Mouse (Mus musculus) heart, embryonic 13.5 days (tissue): ENCODE data around the gene Gm28539. TPM values are rescaled to one million over a fixed set of nuclear protein-coding genes. Genes with fewer than 3 reads are reported as not detected.
A peak's percentile ranks its signal among the peaks of the same experiment; 100 is the strongest.
"Not testable (repeated sequence)": the region's sequence is repeated elsewhere in the genome, so short reads cannot be mapped to it uniquely, and the experiment has no call there.

Experiments used
- ATAC-seq: fragments of 200-750 bp; cut with Nextera tagmentation; 2 replicates; pipeline ENCODE4 v1.8.0; 2017; ENCODE audit warnings: moderate TSS enrichment; ENCODE audit not compliant: insufficient number of reproducible peaks, low FRiP score, low TSS enrichment; ENCODE audit errors: extremely low read depth
- H3K27ac ChIP-seq: fragments of 300-500 bp; sonication (generic); replicated peaks from 2 replicates; pipeline ENCODE4 v1.5.1; 2015; ENCODE audit warnings: moderate library complexity, mild to moderate bottlenecking, inconsistent platforms
- H3K27me3 ChIP-seq: fragments of 300-500 bp; sonication (generic); replicated peaks from 2 replicates; pipeline ENCODE4 v1.6.1; 2015; ENCODE audit warnings: mild to moderate bottlenecking, inconsistent platforms
- H3K36me3 ChIP-seq: fragments of 300-500 bp; sonication (generic); 2 replicates; pipeline ENCODE4 v1.6.1; 2015; ENCODE audit warnings: mild to moderate bottlenecking, inconsistent platforms
- H3K4me1 ChIP-seq: fragments of 300-500 bp; sonication (generic); 2 replicates; pipeline ENCODE4 v1.6.1; 2015; ENCODE audit warnings: inconsistent platforms
- H3K4me2 ChIP-seq: fragments of 300-500 bp; sonication (generic); 2 replicates; pipeline ENCODE4 v1.6.1; 2015; ENCODE audit warnings: inconsistent platforms, mild to moderate bottlenecking, moderate library complexity
- H3K4me3 ChIP-seq: fragments of 300-500 bp; sonication (generic); 2 replicates; pipeline ENCODE4 v1.5.1; 2015; ENCODE audit warnings: moderate library complexity, mild to moderate bottlenecking, inconsistent platforms
- H3K9ac ChIP-seq: fragments of 300-500 bp; sonication (generic); 2 replicates; pipeline ENCODE4 v1.6.1; 2015; ENCODE audit warnings: inconsistent platforms, mild to moderate bottlenecking, moderate library complexity
- H3K9me3 ChIP-seq: fragments of 300-500 bp; sonication (generic); 2 replicates; pipeline ENCODE4 v1.6.1; 2016; ENCODE audit warnings: inconsistent platforms
- WGBS: fragments of 180-500 bp; shearing (Covaris S2); methylation state at CpG from one replicate; pipeline ENCODE4 v1.1.7; 2015; ENCODE audit warnings: mixed read lengths; 5-methylcytosine and 5-hydroxymethylcytosine counted together
- polyA plus RNA-seq: library from polyadenylated mRNA; unstranded; fragments of >200 nt; fragmentation: Nextera tagmentation; extraction: Ambion mirVana; gene quantifications from 2 replicates; pipeline ENCODE4 v1.2.1, GENCODE M21; 2015

Gene Gm28539
- polyA plus RNA-seq, 1 experiment from 2014 or later: not detected

- ATAC-seq: no peak
- no peaks in the 10 kb centered on the region for H3K27me3 ChIP-seq
- H3K4me2 ChIP-seq: no peak overlapping the region
- 0 out of 2 replicates have a peak, but pooled peaks cover 6% of the 10 kb centered on the region for H3K9me3 ChIP-seq
- H3K9ac ChIP-seq: no peak overlapping the region
- no peak overlapping the region for H3K27ac ChIP-seq
- no peaks in the 10 kb centered on the region for H3K4me1 ChIP-seq
- no peak overlapping the region for H3K4me3 ChIP-seq
- no peaks in the 10 kb centered on the region for H3K36me3 ChIP-seq
Measured at GRCm38 (mm10) chr16:18858551-18858950, 22.2 kb downstream of the Gm28539 start.

GRCm38 (mm10) chr16:18860186-18860585 is 23.8 kb downstream of the Gm28539 start:
- ATAC-seq: no peak
- Histone ChIP-seq H3K4me2 (no peak overlapping the region), H3K27me3 (no peaks in the 10 kb centered on the region), H3K4me3 (no peak overlapping the region), H3K36me3 (no peaks in the 10 kb centered on the region), H3K4me1 (no peaks in the 10 kb centered on the region), H3K27ac (no peak overlapping the region), H3K9ac (no peak overlapping the region), H3K9me3 (0 out of 2 replicates have a peak, but pooled peaks cover 6% of the 10 kb centered on the region)
- WGBS: 62% methylated on average over 1 of the region's 1 CpGs

GRCm38 (mm10) chr16:18870495-18870894 is 34.1 kb downstream of the Gm28539 start:
- 52% methylated on average over 1 of the region's 1 CpGs for WGBS
- H3K9me3 ChIP-seq, ATAC-seq: not testable (repeated sequence)

GRCm38 (mm10) chr16:18876091-18876441 is 39.7 kb downstream of the Gm28539 start:
- ATAC-seq: no peak; the same call in 1 of the 2 replicates
- under 1% methylated on average over 17 of the region's 17 CpGs for WGBS

More at GRCm38 (mm10) chr16:18870495-18870894, 34.1 kb downstream of the Gm28539 start:
- H3K27me3 ChIP-seq, H3K9ac ChIP-seq, H3K27ac ChIP-seq, H3K4me3 ChIP-seq, H3K4me2 ChIP-seq, H3K4me1 ChIP-seq: not testable (repeated sequence)
- H3K36me3 ChIP-seq: peaks cover 52% of the 10 kb centered on the region

GRCm38 (mm10) chr16:18876442-18877308 is 40.3 kb downstream of the Gm28539 start, which contains the start of the genes Mrpl40 and Hira:
Gene Mrpl40, minus strand, starts transcription at chr16:18876862.
Gene Hira, plus strand, starts transcription at chr16:18877037.
- Histone ChIP-seq H3K27me3 (no peaks in the 10 kb centered on the region), H3K36me3 (peaks cover 41% of the 10 kb centered on the region), H3K9ac (peak within 1 kb of the TSS; percentile 95), H3K4me3 (peak within 1 kb of the TSS; percentile 96), H3K4me2 (peak within 1 kb of the TSS; percentile 95), H3K9me3 (no peaks in the 10 kb centered on the region), H3K27ac (peak within 1 kb of the TSS; percentile 95), H3K4me1 (peaks cover 27% of the 10 kb centered on the region)
- ATAC-seq: peak; percentile 96
- WGBS: under 1% methylated on average over 93 of the region's 93 CpGs

More at GRCm38 (mm10) chr16:18876091-18876441, 39.7 kb downstream of the Gm28539 start:
- Histone ChIP-seq H3K27me3 (no peaks in the 10 kb centered on the region), H3K36me3 (peaks cover 44% of the 10 kb centered on the region), H3K27ac (peak overlapping the region; percentile 95), H3K4me1 (peaks cover 27% of the 10 kb centered on the region), H3K4me2 (peak overlapping the region; percentile 95), H3K9me3 (no peaks in the 10 kb centered on the region), H3K4me3 (peak overlapping the region; percentile 96), H3K9ac (peak overlapping the region; percentile 95)

GRCm38 (mm10) chr16:18877386-18878090 is 41.2 kb downstream of the Gm28539 start:
- H3K27ac ChIP-seq: peak overlapping the region; percentile 95
- no peaks in the 10 kb centered on the region for H3K9me3 ChIP-seq
- no peak for ATAC-seq
- H3K4me3 ChIP-seq: peak overlapping the region; percentile 96
- H3K4me1 ChIP-seq: peaks cover 27% of the 10 kb centered on the region
- H3K27me3 ChIP-seq: no peaks in the 10 kb centered on the region
- peak overlapping the region; percentile 95 for H3K4me2 ChIP-seq
- peaks cover 33% of the 10 kb centered on the region for H3K36me3 ChIP-seq
- H3K9ac ChIP-seq: peak overlapping the region; percentile 95
- WGBS: under 1% methylated on average over 38 of the region's 43 CpGs

GRCm38 (mm10) chr16:18878091-18878720 is 41.8 kb downstream of the Gm28539 start:
- H3K27me3 ChIP-seq: no peaks in the 10 kb centered on the region
- 26% methylated on average over 20 of the region's 20 CpGs for WGBS
- H3K9me3 ChIP-seq: no peaks in the 10 kb centered on the region
- H3K4me2 ChIP-seq: peak overlapping the region; percentile 95
- H3K4me3 ChIP-seq: peak overlapping the region; percentile 96
- H3K27ac ChIP-seq: peak overlapping the region; percentile 95
- peaks cover 26% of the 10 kb centered on the region for H3K36me3 ChIP-seq
- H3K4me1 ChIP-seq: peaks cover 27% of the 10 kb centered on the region
- H3K9ac ChIP-seq: peak overlapping the region; percentile 95
- ATAC-seq: no peak

- peaks cover 25% of the 10 kb centered on the region for H3K36me3 ChIP-seq
- no peaks in the 10 kb centered on the region for H3K9me3 ChIP-seq
- no peak overlapping the region for H3K4me2 ChIP-seq
- H3K4me3 ChIP-seq: no peak overlapping the region
- no peak overlapping the region for H3K9ac ChIP-seq
- H3K27me3 ChIP-seq: no peaks in the 10 kb centered on the region
- no peak for ATAC-seq
- peaks cover 12% of the 10 kb centered on the region for H3K4me1 ChIP-seq
- no peak overlapping the region for H3K27ac ChIP-seq
Measured at GRCm38 (mm10) chr16:18884044-18884443, 47.7 kb downstream of the Gm28539 start.

- Histone ChIP-seq H3K4me3 (no peak overlapping the region), H3K27me3 (no peaks in the 10 kb centered on the region), H3K4me1 (peaks cover 14% of the 10 kb centered on the region), H3K4me2 (no peak overlapping the region), H3K9me3 (no peaks in the 10 kb centered on the region), H3K36me3 (peaks cover 33% of the 10 kb centered on the region), H3K9ac (no peak overlapping the region), H3K27ac (no peak overlapping the region)
- ATAC-seq: no peak
- WGBS: 76% methylated on average over 4 of the region's 4 CpGs
Measured at GRCm38 (mm10) chr16:18893840-18894372, 57.5 kb downstream of the Gm28539 start.

GRCm38 (mm10) chr16:18895249-18895648 is 58.9 kb downstream of the Gm28539 start:
- Histone ChIP-seq H3K9ac (no peak overlapping the region), H3K27me3 (no peaks in the 10 kb centered on the region), H3K4me1 (peaks cover 10% of the 10 kb centered on the region), H3K27ac (no peak overlapping the region), H3K4me2 (no peak overlapping the region), H3K9me3 (no peaks in the 10 kb centered on the region), H3K4me3 (no peak overlapping the region), H3K36me3 (peaks cover 46% of the 10 kb centered on the region)
- WGBS: 76% methylated on average over 3 of the region's 3 CpGs
- ATAC-seq: no peak

- Histone ChIP-seq H3K4me3 (no peak overlapping the region), H3K9ac (no peak overlapping the region), H3K9me3 (no peaks in the 10 kb centered on the region), H3K4me1 (peaks cover 10% of the 10 kb centered on the region), H3K4me2 (no peak overlapping the region), H3K27me3 (no peaks in the 10 kb centered on the region), H3K36me3 (peaks cover 56% of the 10 kb centered on the region), H3K27ac (no peak overlapping the region)
- no peak for ATAC-seq
- 52% methylated on average over 10 of the region's 10 CpGs for WGBS
Measured at GRCm38 (mm10) chr16:18896429-18896828, 60.0 kb downstream of the Gm28539 start.
